Mouse (Mus musculus) adrenal gland, adult 18-20 months (tissue): Measurements from ENCODE around the gene Mindy2. TPM values are rescaled to one million over a fixed set of nuclear protein-coding genes. Genes with fewer than 3 reads are reported as not detected.

ENCODE experiments used
- DNase-seq, 2 experiments: peaks; one replicate each; pipeline ENCODE4 v3.0.0; 2021 to 2022; ENCODE audit warnings: low spot score in 2 of 2
- total RNA-seq, 2 experiments: library from RNA; stranded (reverse); gene quantifications; 1 replicate in 1 of 2; 2 replicates in 1 of 2; pipeline ENCODE4 v1.2.3; 2021

Mindy2 gene
- total RNA-seq, 2 experiments from 2014 or later = 15.1 to 24.2 TPM

- no peak for DNase-seq
Observed at GRCm38 (mm10) chr9:70669197-70669596, 12.2 kb upstream of the Mindy2 start.

GRCm38 (mm10) chr9:70668048-70668447 is 11.1 kb upstream of the Mindy2 start:
- no peak for DNase-seq

- DNase-seq = no peak
Observed at GRCm38 (mm10) chr9:70666811-70667210, 9.8 kb upstream of the Mindy2 start.

GRCm38 (mm10) chr9:70665372-70666145 is 8.6 kb upstream of the Mindy2 start:
- DNase-seq = no peak

- DNase-seq = no peak
Observed at GRCm38 (mm10) chr9:70664847-70665246, 7.9 kb upstream of the Mindy2 start.

GRCm38 (mm10) chr9:70658266-70658665 is 1.3 kb upstream of the Mindy2 start:
- no peak for DNase-seq

GRCm38 (mm10) chr9:70656130-70657007 is 605 bp downstream of the Mindy2 start, which contains the start of gene Gm10642:
Gm10642 (plus strand) TSS chr9:70656251.
- peak; percentile 44 to 51 for DNase-seq

- DNase-seq = no peak
Observed at GRCm38 (mm10) chr9:70655764-70656129, 1.2 kb downstream of the Mindy2 start.

GRCm38 (mm10) chr9:70654496-70654895 is 2.5 kb downstream of the Mindy2 start:
- no peak for DNase-seq

GRCm38 (mm10) chr9:70653875-70654274 is 3.1 kb downstream of the Mindy2 start:
- DNase-seq = no peak

- no peak for DNase-seq
Observed at GRCm38 (mm10) chr9:70652221-70652620, 4.8 kb downstream of the Mindy2 start.

GRCm38 (mm10) chr9:70650994-70651393 is 6.0 kb downstream of the Mindy2 start:
- DNase-seq = no peak

- DNase-seq = no peak
Observed at GRCm38 (mm10) chr9:70650260-70650659, 6.7 kb downstream of the Mindy2 start.

GRCm38 (mm10) chr9:70636748-70637147 is 20.2 kb downstream of the Mindy2 start:
- no peak for DNase-seq

- no peak for DNase-seq
Observed at GRCm38 (mm10) chr9:70631665-70632064, 25.3 kb downstream of the Mindy2 start.

GRCm38 (mm10) chr9:70629711-70630110 is 27.3 kb downstream of the Mindy2 start:
- no peak for DNase-seq

- DNase-seq = no peak
Observed at GRCm38 (mm10) chr9:70611026-70611673, 45.8 kb downstream of the Mindy2 start.

GRCm38 (mm10) chr9:70602186-70602845 is 54.7 kb downstream of the Mindy2 start:
- no peak for DNase-seq

GRCm38 (mm10) chr9:70598271-70598670 is 58.7 kb downstream of the Mindy2 start:
- DNase-seq = no peak

GRCm38 (mm10) chr9:70591486-70591885 is 65.5 kb downstream of the Mindy2 start:
- no peak for DNase-seq

GRCm38 (mm10) chr9:70590775-70591174 is 66.2 kb downstream of the Mindy2 start:
- DNase-seq = no peak
